Mouse (Mus musculus): Measurements from ENCODE around the gene Ceacam16. TPM values are rescaled to one million over a fixed set of nuclear protein-coding genes. Genes with fewer than 3 reads are reported as not detected.
A peak's percentile ranks its signal among the peaks of the same experiment; 100 is the strongest.

The Ceacam16 gene
- polyA plus RNA-seq (2015; fragmentation: Nextera tagmentation; extraction: Ambion mirVana) = not detected in 2 replicates

DNA sequence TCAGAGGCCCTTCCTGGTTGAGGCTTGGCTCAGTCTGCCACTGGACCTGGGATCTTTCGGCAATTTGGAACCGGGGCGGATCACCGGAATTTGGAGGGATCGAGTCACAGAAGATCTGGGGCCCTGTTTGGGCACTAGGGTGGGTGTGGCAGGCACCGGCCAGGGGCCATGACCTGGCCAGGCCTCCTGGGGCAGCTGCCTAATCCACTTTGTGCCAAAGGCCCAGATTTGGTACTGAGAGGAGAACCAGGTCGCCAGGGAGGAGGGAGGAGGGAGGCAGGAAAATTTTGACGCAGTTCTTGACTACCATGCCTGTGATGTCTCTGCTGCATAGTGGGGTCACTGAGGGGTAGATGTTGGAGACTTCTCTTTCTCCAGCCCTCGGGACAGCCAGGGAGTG lies at the start of gene Ceacam16:
Gene Ceacam16 (minus strand): TSS at position 101 of the 400 bp plus-strand sequence.
- Histone ChIP-seq H3K4me1 (no peaks in the 10 kb centered on the region), H3K4me2 (replicated peaks) (no peak within 1 kb of the TSS), H3K27ac (no peak within 1 kb of the TSS), H3K27me3 (peaks cover 9% of the 10 kb centered on the region; the same call in 1 of the 2 replicates), H3K4me3 (no peak within 1 kb of the TSS), H3K9ac (no peak within 1 kb of the TSS), H3K36me3 (no peaks in the 10 kb centered on the region), H3K9me3 (no peaks in the 10 kb centered on the region)
- 85% methylated on average over 9 of the region's 9 CpGs for whole genome bisulfite sequencing
- ATAC-seq (ENCODE audit: low FRiP score, low read depth) = no peak

GRCm38 (mm10) chr7:19910421-19911291 lies 49.6 kb upstream of the Ceacam16 start:
- WGBS = 48% methylated on average over 21 of the region's 21 CpGs
- Histone ChIP-seq H3K36me3 (peaks cover 60% of the 10 kb centered on the region), H3K27me3 (no peaks in the 10 kb centered on the region), H3K4me1 (no peaks in the 10 kb centered on the region), H3K9me3 (peaks cover 7% of the 10 kb centered on the region), H3K9ac (no peak overlapping the region), H3K4me3 (no peak overlapping the region), H3K4me2 (replicated peaks) (no peak overlapping the region), H3K27ac (no peak overlapping the region)
- peak; percentile 64; the same call in 1 of the 2 replicates for ATAC-seq (ENCODE audit: low FRiP score, low read depth)

DNA sequence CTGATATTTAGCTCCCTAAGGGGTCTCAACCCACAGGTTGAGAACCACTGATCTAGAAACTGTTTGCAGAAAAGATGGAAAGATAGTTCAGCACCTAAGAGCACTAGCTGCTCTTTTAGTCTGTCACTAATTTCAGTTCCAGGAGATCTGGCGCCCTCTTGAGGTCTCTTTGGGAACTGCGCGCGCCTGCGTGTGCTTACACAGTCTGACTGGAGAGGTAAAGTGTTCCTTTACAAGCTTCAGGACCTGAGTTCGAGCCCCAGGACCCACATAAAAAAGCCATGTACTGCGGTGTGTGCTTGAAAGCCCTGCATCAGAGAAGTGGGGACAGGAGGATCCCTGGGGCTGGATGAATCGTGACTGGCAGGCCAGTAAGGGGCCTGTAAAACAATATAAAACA lies 28.8 kb upstream of the Ceacam16 start:
- no peak for ATAC-seq (ENCODE audit: low FRiP score, low read depth)
- Histone ChIP-seq H3K27me3 (no peaks in the 10 kb centered on the region), H3K9ac (no peak overlapping the region), H3K4me3 (no peak overlapping the region), H3K4me1 (no peaks in the 10 kb centered on the region), H3K4me2 (replicated peaks) (no peak overlapping the region), H3K36me3 (no peaks in the 10 kb centered on the region), H3K27ac (no peak overlapping the region), H3K9me3 (no peaks in the 10 kb centered on the region)
- 45% methylated on average over 8 of the region's 8 CpGs for WGBS

DNA sequence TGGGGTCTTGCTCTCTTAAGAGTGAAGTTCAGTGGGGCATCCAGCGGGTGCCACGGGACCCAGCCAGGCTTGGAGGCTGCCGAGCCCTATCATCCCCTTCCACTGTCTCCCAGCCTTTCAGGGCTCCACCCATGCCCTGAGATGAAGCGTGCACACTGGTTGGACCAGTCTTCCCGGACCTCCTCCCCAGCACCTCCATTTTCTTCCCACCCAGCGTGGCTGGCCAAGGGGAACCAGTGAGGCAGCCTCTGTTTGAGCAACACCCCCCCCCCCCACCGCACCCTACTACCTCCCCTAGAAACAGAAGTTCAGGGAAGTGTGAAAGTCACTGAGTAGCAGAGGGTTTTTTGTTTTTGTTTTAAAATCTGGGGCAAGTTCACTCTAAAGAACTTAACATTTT lies 26.8 kb upstream of the Ceacam16 start, which contains the start of gene Ceacam19:
Gene Ceacam19 (minus strand): TSS at position 117 of the 400 bp plus-strand sequence.
- Histone ChIP-seq H3K4me1 (no peaks in the 10 kb centered on the region), H3K9me3 (no peaks in the 10 kb centered on the region), H3K4me3 (no peak within 1 kb of the TSS), H3K27me3 (no peaks in the 10 kb centered on the region), H3K36me3 (no peaks in the 10 kb centered on the region), H3K9ac (no peak within 1 kb of the TSS), H3K27ac (no peak within 1 kb of the TSS), H3K4me2 (replicated peaks) (no peak within 1 kb of the TSS)
- no peak for ATAC-seq (ENCODE audit: low FRiP score, low read depth)
- WGBS = 61% methylated on average over 7 of the region's 7 CpGs

GRCm38 (mm10) chr7:19880754-19881153 lies 19.7 kb upstream of the Ceacam16 start:
- Histone ChIP-seq H3K4me2 (replicated peaks) (no peak overlapping the region), H3K4me1 (no peaks in the 10 kb centered on the region), H3K9ac (no peak overlapping the region), H3K36me3 (no peaks in the 10 kb centered on the region), H3K27ac (no peak overlapping the region), H3K9me3 (no peaks in the 10 kb centered on the region), H3K27me3 (no peaks in the 10 kb centered on the region), H3K4me3 (no peak overlapping the region)
- 83% methylated on average over 8 of the region's 8 CpGs for WGBS
- no peak for ATAC-seq (ENCODE audit: low FRiP score, low read depth)

- Histone ChIP-seq H3K27ac (no peak overlapping the region), H3K4me2 (replicated peaks) (no peak overlapping the region), H3K4me3 (no peak overlapping the region), H3K4me1 (no peaks in the 10 kb centered on the region), H3K9me3 (no peaks in the 10 kb centered on the region), H3K9ac (no peak overlapping the region), H3K27me3 (no peaks in the 10 kb centered on the region), H3K36me3 (no peaks in the 10 kb centered on the region)
- no peak for ATAC-seq (ENCODE audit: low FRiP score, low read depth)
- WGBS = 47% methylated on average over 14 of the region's 14 CpGs
Measured at GRCm38 (mm10) chr7:19876781-19877425, 15.8 kb upstream of the Ceacam16 start.

- Histone ChIP-seq H3K9me3 (no peaks in the 10 kb centered on the region), H3K27ac (no peak overlapping the region), H3K9ac (no peak overlapping the region), H3K36me3 (no peaks in the 10 kb centered on the region), H3K4me3 (no peak overlapping the region), H3K4me1 (no peaks in the 10 kb centered on the region), H3K27me3 (no peaks in the 10 kb centered on the region), H3K4me2 (replicated peaks) (no peak overlapping the region)
- WGBS = 52% methylated on average over 13 of the region's 13 CpGs
- ATAC-seq (ENCODE audit: low FRiP score, low read depth) = no peak; the same call in 1 of the 2 replicates
Measured at GRCm38 (mm10) chr7:19875948-19876682, 15.0 kb upstream of the Ceacam16 start.

DNA sequence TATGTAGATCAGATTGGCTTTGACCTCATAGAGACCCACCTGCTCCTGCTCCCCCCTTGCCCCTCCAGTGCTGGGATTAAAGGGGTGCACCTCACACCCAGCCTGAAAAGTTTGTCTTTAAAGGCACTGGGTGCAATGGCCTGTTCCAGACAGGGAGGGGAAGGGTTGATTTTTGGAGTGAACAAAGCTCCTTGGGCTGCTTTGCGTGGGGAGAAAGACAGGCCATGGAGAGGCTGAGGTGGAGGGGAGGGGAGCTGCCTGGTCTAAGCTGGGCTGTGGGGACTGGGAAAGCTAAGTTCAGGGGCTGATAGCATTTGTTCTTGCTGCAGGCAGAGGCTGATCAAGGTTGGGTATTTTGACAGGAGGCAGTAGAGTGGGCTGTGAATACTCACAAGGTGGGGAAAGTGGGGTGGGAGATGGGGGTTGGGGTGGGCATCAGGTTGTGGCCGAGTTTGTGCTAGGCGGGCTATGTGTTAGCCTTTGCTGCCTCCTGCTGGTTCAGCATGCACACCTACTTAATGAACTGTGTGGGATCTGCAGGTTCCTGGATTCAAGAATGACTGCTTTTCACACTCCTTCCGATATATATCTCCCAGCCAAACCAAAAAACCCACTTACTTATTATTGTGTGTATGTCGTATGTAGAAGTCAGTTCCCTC lies 11.0 kb upstream of the Ceacam16 start:
- 36% methylated on average over 5 of the region's 5 CpGs for WGBS
- no peak overlapping the region for H3K4me2 ChIP-seq (replicated peaks)
- H3K36me3 ChIP-seq = no peaks in the 10 kb centered on the region
- H3K9ac ChIP-seq = no peak overlapping the region
- ATAC-seq (ENCODE audit: low FRiP score, low read depth) = no peak
- H3K9me3 ChIP-seq = no peaks in the 10 kb centered on the region
- no peak overlapping the region for H3K27ac ChIP-seq
- no peaks in the 10 kb centered on the region for H3K27me3 ChIP-seq
- H3K4me1 ChIP-seq = no peaks in the 10 kb centered on the region
- H3K4me3 ChIP-seq = no peak overlapping the region

DNA sequence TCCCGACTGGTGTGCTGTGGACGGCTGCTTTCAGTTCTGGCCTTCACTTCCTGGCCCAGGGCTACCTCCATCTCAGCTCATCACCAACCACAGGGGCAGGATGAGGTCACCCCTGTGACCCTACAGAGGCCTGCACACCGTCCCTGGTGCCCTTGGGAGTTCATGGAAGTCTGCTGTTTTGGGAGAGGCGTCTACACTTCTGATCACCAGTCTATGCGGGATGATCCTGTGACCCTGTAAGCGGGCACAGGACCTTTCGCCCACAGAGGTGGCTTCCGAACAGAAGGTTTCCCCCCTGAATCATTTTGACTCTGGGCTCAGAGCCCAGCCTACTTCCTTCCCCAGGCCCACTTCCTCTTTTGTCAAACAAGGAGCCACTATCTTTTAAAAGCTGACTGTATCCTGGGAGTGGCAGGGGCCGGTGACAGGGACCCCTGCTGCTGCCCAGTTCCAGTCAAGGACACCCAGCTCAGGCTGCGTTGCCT lies 10.1 kb upstream of the Ceacam16 start:
- no peak overlapping the region for H3K27ac ChIP-seq
- ATAC-seq (ENCODE audit: low FRiP score, low read depth) = no peak
- H3K36me3 ChIP-seq = no peaks in the 10 kb centered on the region
- no peak overlapping the region for H3K4me3 ChIP-seq
- no peaks in the 10 kb centered on the region for H3K9me3 ChIP-seq
- 73% methylated on average over 10 of the region's 10 CpGs for WGBS
- no peaks in the 10 kb centered on the region for H3K27me3 ChIP-seq
- H3K4me1 ChIP-seq = no peaks in the 10 kb centered on the region
- no peak overlapping the region for H3K4me2 ChIP-seq (replicated peaks)
- no peak overlapping the region for H3K9ac ChIP-seq

DNA sequence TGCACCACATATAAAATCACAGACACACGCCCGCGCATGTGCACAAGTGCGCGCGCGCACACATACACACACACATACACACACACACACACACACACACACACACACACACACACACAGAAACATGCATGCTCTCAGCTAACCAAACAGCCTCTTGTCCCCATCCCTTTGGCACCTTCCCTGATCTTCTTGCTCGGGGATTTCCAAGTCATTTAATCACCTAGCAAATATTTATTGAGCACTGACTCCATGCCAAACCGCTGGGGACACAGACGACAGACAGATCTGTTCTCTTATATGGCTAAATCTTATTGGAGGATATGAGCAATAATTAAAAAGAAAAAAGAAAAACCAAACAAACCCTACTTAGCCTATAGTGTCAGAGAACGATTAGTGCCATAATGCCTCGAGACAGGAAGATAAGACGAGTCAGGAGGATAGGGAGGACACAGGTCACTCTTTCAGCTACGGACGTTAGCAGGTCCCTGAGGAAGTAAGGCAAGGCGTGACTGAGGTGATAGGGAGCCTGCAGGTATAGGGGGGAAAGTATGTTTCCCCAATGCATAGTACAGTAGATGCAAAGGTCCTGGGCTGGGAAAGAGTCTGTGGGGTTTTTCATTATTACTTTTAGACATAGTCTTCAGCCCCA lies 6.8 kb upstream of the Ceacam16 start:
- WGBS = 88% methylated on average over 16 of the region's 16 CpGs
- no peaks in the 10 kb centered on the region; the same call in 1 of the 2 replicates for H3K27me3 ChIP-seq
- no peaks in the 10 kb centered on the region for H3K9me3 ChIP-seq

GRCm38 (mm10) chr7:19866490-19866889 lies 5.4 kb upstream of the Ceacam16 start:
- H3K36me3 ChIP-seq = no peaks in the 10 kb centered on the region
- no peak overlapping the region for H3K9ac ChIP-seq
- H3K4me1 ChIP-seq = no peaks in the 10 kb centered on the region
- WGBS = 82% methylated on average over 6 of the region's 6 CpGs
- H3K4me3 ChIP-seq = no peak overlapping the region
- ATAC-seq (ENCODE audit: low FRiP score, low read depth) = no peak
- H3K27me3 ChIP-seq = no peaks in the 10 kb centered on the region; the same call in 1 of the 2 replicates
- H3K4me2 ChIP-seq (replicated peaks) = no peak overlapping the region
- H3K27ac ChIP-seq = no peak overlapping the region
- no peaks in the 10 kb centered on the region for H3K9me3 ChIP-seq

More for the DNA sequence above, 6.8 kb upstream of the Ceacam16 start:
- Histone ChIP-seq H3K27ac (no peak overlapping the region), H3K4me1 (no peaks in the 10 kb centered on the region), H3K9ac (no peak overlapping the region), H3K4me2 (replicated peaks) (no peak overlapping the region), H3K4me3 (no peak overlapping the region), H3K36me3 (no peaks in the 10 kb centered on the region)
- ATAC-seq (ENCODE audit: low FRiP score, low read depth) = no peak

Measured in limb, embryonic 13.5 days (tissue).